Mouse (Mus musculus) intestine, postnatal 0 days (tissue): Measurements from ENCODE around the gene Zfyve28. TPM values are rescaled to one million over a fixed set of nuclear protein-coding genes. Genes with fewer than 3 reads are reported as not detected.
A peak's percentile ranks its signal among the peaks of the same experiment; 100 is the strongest.

Source experiments
- ATAC-seq: fragments of 200-750 bp; cut with Nextera tagmentation; 2 replicates; pipeline ENCODE4 v1.8.0; 2017; ENCODE audit warnings: mild to moderate bottlenecking, moderate TSS enrichment, moderate library complexity
- H3K27ac ChIP-seq: fragments of 300-500 bp; sonication (generic); 2 replicates; pipeline ENCODE4 v1.5.1; 2014; ENCODE audit warnings: mild to moderate bottlenecking, low read depth, low read length, moderate library complexity
- H3K27me3 ChIP-seq: fragments of 300-500 bp; sonication (generic); replicated peaks from 2 replicates; pipeline ENCODE4 v1.6.1; 2014; ENCODE audit warnings: low read length, mixed read lengths; ENCODE audit not compliant: control insufficient read depth, insufficient read depth
- H3K36me3 ChIP-seq: fragments of 300-500 bp; sonication (generic); 2 replicates; pipeline ENCODE4 v1.6.1; 2014; ENCODE audit warnings: mild to moderate bottlenecking, moderate library complexity; ENCODE audit not compliant: control insufficient read depth, insufficient read depth
- H3K4me1 ChIP-seq: fragments of 300-500 bp; sonication (generic); replicated peaks from 2 replicates; pipeline ENCODE4 v1.6.1; 2014; ENCODE audit warnings: antibody characterized with exemption, low read length, mixed read lengths; ENCODE audit not compliant: control insufficient read depth, insufficient read depth
- H3K4me2 ChIP-seq: fragments of 300-500 bp; sonication (generic); replicated peaks from 2 replicates; pipeline ENCODE4 v1.6.1; 2014; ENCODE audit warnings: low read depth, mild to moderate bottlenecking, moderate library complexity
- H3K4me3 ChIP-seq: fragments of 300-500 bp; sonication (generic); 2 replicates; pipeline ENCODE4 v1.5.1; 2014; ENCODE audit warnings: low read depth, low read length
- H3K9ac ChIP-seq: fragments of 300-500 bp; sonication (generic); 2 replicates; pipeline ENCODE4 v1.6.1; 2014; ENCODE audit warnings: mild to moderate bottlenecking, low read depth, low read length
- H3K9me3 ChIP-seq: fragments of 300-500 bp; sonication (generic); 2 replicates; pipeline ENCODE4 v1.6.1; 2016; ENCODE audit warnings: mixed run types; ENCODE audit not compliant: control insufficient read depth
- CTCF ChIP-seq: sonication (generic); IDR thresholded peaks from 2 replicates; pipeline ENCODE4 v1.5.1; 2016; ENCODE audit warnings: low read depth, mild to moderate bottlenecking, control low read depth, antibody characterized with exemption, moderate library complexity
- WGBS: fragments of 180-500 bp; shearing (Covaris S2); extraction: QIAGEN DNeasy Blood & Tissue Kit; methylation state at CpG from one replicate; pipeline ENCODE4 v1.1.7; 2014; 5-methylcytosine and 5-hydroxymethylcytosine counted together
- polyA plus RNA-seq: library from polyadenylated mRNA; unstranded; fragments of >200 nt; fragmentation: Nextera tagmentation; extraction: Ambion mirVana; gene quantifications from 2 replicates; pipeline ENCODE4 v1.2.1, GENCODE M21; 2015

The Zfyve28 gene
- polyA plus RNA-seq, 1 experiment from 2014 or later: 0.05 TPM

DNA sequence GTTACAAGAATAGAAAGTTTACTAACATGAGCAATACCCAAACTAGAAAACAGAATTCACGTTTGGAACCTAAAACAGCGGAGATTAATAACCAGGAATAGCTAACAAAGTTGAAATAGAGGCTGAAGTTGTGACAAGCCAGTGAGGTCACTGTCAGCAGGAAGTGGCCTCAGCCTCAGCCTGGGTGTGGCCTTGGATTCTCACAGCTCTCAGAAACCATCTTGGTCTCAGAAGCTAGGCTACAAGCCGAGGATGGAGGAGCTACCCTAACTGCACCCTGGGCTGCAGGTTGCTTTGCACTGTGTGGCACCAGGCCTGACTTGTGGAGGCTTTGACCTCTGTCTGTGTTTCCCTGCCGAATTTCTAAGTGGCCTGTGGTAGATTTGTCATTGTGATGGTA is 22.2 kb downstream of the Zfyve28 start:
- no peak for ATAC-seq
- Histone ChIP-seq H3K27me3 (0 out of 2 replicates have a peak, but pooled peaks cover 5% of the 10 kb centered on the region), H3K27ac (no peak overlapping the region), H3K4me2 (no peak overlapping the region), H3K36me3 (no peaks in the 10 kb centered on the region), H3K4me3 (no peak overlapping the region), H3K9ac (no peak overlapping the region), H3K9me3 (no peaks in the 10 kb centered on the region), H3K4me1 (no peaks in the 10 kb centered on the region)
- TF ChIP-seq CTCF: no peak
- WGBS: 64% methylated on average over 4 of the region's 4 CpGs

GRCm38 (mm10) chr5:34259172-34259816 is 29.0 kb downstream of the Zfyve28 start:
- Histone ChIP-seq H3K4me1 (no peaks in the 10 kb centered on the region), H3K4me2 (no peak overlapping the region), H3K36me3 (no peaks in the 10 kb centered on the region), H3K9ac (no peak overlapping the region), H3K27ac (no peak overlapping the region), H3K9me3 (no peaks in the 10 kb centered on the region), H3K27me3 (no peaks in the 10 kb centered on the region), H3K4me3 (no peak overlapping the region)
- TF ChIP-seq CTCF: no peak
- WGBS: 72% methylated on average over 3 of the region's 3 CpGs
- no peak for ATAC-seq

- Histone ChIP-seq H3K4me1 (no peaks in the 10 kb centered on the region), H3K27me3 (no peaks in the 10 kb centered on the region), H3K9ac (no peak overlapping the region), H3K4me2 (no peak overlapping the region), H3K9me3 (no peaks in the 10 kb centered on the region), H3K36me3 (no peaks in the 10 kb centered on the region), H3K4me3 (no peak overlapping the region), H3K27ac (no peak overlapping the region)
- WGBS: 81% methylated on average over 3 of the region's 3 CpGs
- peak; percentile 69 for TF ChIP-seq CTCF
- ATAC-seq: no peak
These were observed 33.1 kb downstream of the Zfyve28 start for GRCm38 (mm10) chr5:34255189-34255588.

GRCm38 (mm10) chr5:34254309-34254708 is 33.9 kb downstream of the Zfyve28 start:
- TF ChIP-seq CTCF: no peak

GRCm38 (mm10) chr5:34252967-34253519 is 35.2 kb downstream of the Zfyve28 start:
- no peak overlapping the region for H3K4me3 ChIP-seq
- 58% methylated on average over 4 of the region's 4 CpGs for WGBS
- no peak overlapping the region for H3K4me2 ChIP-seq
- no peaks in the 10 kb centered on the region for H3K4me1 ChIP-seq
- H3K9me3 ChIP-seq: no peaks in the 10 kb centered on the region
- no peaks in the 10 kb centered on the region for H3K36me3 ChIP-seq
- H3K27me3 ChIP-seq: no peaks in the 10 kb centered on the region
- ATAC-seq: no peak
- no peak overlapping the region for H3K9ac ChIP-seq
- TF ChIP-seq CTCF: no peak
- H3K27ac ChIP-seq: no peak overlapping the region

More at GRCm38 (mm10) chr5:34254309-34254708, 33.9 kb downstream of the Zfyve28 start:
- Histone ChIP-seq H3K27ac (no peak overlapping the region), H3K36me3 (no peaks in the 10 kb centered on the region), H3K9ac (no peak overlapping the region), H3K4me3 (no peak overlapping the region), H3K9me3 (no peaks in the 10 kb centered on the region), H3K4me2 (no peak overlapping the region), H3K27me3 (no peaks in the 10 kb centered on the region), H3K4me1 (no peaks in the 10 kb centered on the region)
- WGBS: 71% methylated on average over 8 of the region's 8 CpGs
- ATAC-seq: no peak

- TF ChIP-seq CTCF: no peak
- H3K4me3 ChIP-seq: no peak overlapping the region
- ATAC-seq: no peak
- H3K36me3 ChIP-seq: no peaks in the 10 kb centered on the region
- H3K4me2 ChIP-seq: no peak overlapping the region
- no peaks in the 10 kb centered on the region for H3K27me3 ChIP-seq
- no peaks in the 10 kb centered on the region for H3K4me1 ChIP-seq
- no peak overlapping the region for H3K27ac ChIP-seq
- 27% methylated on average over 4 of the region's 4 CpGs for WGBS
- no peaks in the 10 kb centered on the region for H3K9me3 ChIP-seq
- H3K9ac ChIP-seq: no peak overlapping the region
These were observed 35.8 kb downstream of the Zfyve28 start for GRCm38 (mm10) chr5:34252307-34252966.
